Mouse (Mus musculus) right cerebral cortex, postnatal 4 days (tissue): ENCODE measurements around the gene Hs3st6.
"Not testable (repeated sequence)": the region's sequence is repeated elsewhere in the genome, so short reads cannot be mapped to it uniquely, and the experiment has no call there.

Experiments used
- DNase-seq: peaks from one replicate; pipeline ENCODE4 v3.0.0-alpha.2; 2022

The Hs3st6 gene

DNA sequence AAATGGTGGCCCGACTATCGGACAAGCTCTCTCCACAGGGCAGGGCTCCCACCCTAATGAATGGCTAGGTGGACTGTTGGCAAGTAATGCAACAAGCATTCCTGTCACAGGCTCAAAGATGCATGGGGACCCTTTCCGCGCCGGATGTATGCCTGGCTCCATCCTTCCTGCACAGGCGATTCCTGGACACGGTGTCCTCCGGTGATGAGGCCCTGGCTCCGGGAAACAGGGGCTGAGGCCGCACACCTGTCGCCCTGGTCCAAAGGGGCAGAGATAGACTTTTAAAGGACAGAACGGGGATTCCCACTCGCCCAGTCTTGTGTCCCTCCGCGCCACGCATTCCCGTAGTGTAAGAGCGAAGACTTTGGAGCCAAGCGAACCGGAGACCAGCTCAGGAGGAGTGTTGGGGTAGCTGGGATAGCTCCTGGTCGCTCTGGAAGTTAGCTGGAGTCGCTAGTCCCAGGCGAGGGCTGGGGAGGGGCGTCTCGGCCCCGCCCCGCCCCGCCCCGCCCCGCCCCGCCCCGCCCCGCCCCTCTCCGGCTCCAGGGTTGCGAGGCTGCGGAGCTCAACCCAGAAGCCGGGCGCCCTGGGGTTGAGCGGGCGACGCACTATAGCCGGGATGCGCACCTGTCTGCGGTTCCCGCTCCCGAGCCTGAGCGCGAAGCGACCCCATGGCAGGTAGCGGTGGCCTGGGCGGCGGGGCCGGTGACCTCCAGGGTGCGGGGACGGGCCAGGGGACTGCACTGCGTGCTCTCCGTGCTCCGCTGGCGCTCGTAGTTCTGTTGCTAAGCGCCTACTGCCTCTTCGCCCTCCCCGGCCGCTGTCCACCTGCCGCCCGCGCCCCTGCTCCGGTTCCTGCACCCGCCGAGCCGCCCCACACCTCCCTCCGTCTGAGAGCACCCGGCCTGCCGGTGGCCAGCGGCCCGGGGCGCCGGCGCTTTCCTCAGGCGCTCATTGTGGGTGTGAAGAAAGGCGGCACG, at the start of gene Hs3st6:
TSS of gene Hs3st6 (plus strand) at position 574 of the 980 bp plus-strand sequence.
- DNase-seq, result no peak

DNA sequence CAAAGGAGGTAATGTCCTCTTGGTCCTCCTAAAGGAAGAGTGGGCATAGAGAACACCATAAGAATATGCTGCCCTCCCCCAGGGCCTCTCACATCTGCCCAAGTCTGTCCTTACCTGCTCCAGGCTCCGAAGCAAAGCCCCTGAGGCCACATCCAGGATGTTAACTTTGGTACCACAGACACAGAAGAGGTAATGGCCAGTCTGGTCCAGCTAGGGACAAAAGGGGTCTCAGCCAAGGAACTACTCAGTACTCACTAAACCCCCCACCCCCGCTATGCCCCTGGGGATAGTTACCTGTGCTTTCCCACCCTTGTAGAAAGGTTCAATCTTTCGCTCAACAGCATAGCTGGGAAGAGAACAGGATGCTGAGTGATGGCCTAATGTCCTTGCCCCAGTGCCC, 47.0 kb upstream of the Hs3st6 start:
- DNase-seq, result no peak

DNA sequence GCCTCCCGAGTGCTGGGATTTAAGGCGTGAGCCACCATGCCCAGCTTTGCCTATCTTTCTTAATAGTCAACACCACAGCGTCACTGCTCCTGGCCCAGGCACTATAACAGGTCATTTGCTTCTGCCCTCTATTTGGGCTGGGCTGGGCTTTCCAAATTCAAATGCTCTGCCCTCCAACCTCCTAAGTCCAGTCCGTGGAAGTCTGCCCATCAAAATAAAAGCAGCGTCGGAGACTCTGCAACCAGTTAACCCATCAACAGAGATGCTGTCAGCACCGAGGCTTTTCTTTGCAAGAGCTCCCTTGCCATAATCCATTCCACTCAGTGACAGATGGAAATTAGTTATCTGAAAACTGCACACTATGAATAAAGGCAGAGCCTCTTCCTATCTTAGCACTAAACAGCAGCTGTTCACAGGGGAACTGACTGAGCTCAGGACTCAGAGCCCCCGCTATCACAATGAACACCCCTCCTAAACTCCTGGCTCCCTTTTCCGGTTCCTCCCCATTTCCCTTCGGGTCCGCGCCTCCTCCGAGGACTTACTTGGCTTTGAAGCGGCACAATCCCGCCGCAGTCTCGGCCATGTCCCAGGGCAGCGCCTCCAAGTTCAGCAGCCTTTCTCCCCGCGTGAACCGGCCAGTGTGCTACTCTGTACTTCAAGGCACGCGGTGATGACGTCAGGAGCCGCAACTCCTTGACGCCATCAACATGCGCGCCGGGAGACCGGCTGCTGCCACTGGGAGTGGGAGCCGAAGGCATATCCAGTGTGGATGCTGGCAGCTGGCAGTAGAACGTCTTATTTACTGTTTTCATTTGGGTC, 45.6 kb upstream of the Hs3st6 start, which contains the start of gene Tbl3:
TSS of gene Tbl3 (minus strand) at position 679 of the 819 bp plus-strand sequence.
- DNase-seq, result peak; percentile 94

DNA sequence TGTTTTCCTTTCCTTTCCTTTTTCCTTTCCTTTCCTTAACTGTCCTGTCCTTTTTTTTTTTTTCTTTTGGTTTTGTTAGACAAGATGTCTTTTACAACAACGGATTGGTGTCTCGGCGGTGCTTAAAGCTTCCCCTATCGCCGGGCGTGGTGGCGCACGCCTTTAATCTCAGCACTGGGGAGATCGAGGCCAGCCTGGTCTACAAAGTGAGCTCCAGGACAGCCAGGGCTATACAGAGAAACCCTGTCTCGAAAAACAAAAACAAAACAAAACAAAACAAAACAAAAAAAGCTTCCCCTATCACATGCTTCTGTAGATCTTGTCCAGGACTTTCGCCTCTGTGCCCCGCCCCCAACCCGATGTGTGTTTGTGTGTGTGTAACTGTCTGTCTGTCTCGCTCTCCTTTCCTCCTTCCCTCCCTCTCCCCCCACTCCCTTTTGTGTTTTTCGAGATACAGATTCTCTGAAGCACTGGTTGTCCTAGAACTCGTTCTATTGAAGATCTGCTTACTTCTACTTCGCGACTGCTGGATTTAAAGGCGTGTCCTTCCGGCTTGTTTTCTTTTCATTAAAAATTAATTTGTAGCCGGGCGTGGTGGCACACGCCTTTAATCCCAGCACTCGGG, 44.9 kb upstream of the Hs3st6 start:
- no peak for DNase-seq

DNA sequence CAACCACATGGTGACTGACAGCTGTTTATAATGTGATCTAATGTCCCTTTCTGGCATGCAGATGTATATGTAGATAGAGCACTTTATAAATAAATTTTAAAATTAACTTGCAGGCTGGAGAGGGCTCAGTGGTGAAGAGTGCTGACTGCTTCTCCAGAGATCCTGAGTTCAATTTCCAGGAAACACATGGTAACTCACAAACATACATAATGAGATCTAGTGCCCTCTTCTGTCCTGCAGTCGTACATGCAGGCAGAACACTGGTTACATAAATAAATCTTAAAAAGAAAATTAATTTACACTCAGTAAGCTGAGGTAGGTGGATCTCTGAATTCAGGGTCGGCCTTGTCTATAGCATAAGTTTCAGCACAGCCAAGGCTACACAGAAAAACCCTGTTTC, 44.1 kb upstream of the Hs3st6 start:
- DNase-seq, result no peak

DNA sequence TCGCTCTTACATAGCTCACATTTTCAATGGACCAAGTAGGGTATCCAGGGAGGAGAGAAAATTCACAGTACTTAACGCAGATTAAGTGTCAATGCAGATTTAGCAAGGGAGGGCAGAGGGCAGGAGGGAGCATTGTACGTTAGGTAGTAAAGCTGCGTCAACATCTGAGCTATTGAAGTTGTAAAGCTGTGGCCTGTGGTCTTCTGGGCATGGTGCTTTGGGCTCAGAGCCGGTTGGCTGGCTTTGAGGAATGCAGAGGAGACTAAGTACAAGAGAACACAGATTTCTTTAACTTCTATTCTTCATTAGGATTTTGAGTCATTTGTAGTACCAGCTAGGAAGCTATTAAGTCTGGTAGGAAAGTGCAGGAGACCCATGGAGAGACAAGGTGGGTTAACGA, 37.2 kb upstream of the Hs3st6 start:
- DNase-seq, result no peak

DNA sequence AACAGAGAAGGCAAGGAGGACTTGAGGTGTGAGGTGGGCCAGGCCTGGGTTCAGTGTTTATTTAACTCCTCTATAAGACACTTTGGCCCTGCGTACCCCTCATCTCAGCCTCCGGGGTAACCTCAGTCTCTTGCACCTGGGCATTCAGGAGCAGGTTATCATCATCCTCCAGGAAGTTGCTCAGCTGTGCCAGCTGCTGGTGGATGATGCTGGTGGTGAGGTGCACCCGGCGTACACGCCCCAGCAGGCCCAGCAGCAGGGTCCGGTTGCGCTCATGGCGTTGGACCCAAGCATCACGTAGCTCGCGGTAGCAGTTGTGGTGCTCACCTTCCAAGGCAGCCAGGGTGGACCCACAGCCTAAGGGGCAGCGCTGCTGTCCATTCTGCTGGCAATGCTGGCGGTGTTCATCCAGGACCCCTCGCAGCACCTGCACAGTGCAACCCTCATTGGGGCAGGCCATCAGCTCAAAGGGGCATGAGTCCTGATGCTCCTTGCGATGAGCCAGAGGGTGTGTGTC, 36.6 kb upstream of the Hs3st6 start:
- no peak for DNase-seq

DNA sequence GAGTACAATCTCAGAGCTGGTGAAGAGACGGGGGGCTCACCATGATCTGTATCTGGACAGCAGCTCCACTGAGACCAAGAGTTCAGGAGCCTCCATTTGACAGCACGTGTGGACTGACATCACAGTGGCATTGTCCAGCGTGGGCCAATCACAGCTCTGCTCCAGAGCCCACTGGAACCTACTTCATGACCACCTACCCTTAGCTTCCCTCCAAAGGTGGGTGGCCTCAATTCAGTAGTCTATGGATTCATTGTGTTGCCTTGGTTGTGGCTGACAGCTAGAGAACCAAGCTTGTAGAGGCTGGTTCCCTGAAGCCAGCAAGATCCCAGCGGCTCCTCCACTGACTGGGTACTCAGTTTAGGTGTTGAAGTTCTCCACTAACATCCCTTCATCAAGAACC, 34.8 kb upstream of the Hs3st6 start, which contains the start of the genes Rnf151 and Rps2:
TSS of gene Rnf151 (minus strand) at position 121 of the 400 bp plus-strand sequence.
TSS of gene Rps2 (plus strand) at position 174 of the 400 bp plus-strand sequence.
- no peak for DNase-seq

DNA sequence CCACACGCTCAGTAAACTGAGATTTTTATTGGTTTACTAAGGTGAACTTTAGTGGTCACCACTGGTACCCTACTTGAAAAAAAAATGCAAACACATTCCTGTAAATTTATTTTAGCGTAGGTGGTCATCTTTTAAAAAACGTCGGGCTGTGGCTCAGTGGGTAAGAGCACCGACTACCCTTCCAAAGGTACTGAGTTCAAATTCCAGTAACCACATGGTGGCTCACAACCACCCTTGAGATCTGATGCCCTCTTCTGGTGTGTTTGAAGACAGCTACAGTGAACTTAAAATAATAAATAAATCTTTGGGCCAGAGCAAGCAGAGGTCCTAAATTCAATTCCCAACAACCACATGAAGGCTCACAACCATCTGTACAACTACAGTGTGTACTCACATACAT, 33.9 kb upstream of the Hs3st6 start:
- DNase-seq, result not testable (repeated sequence)

DNA sequence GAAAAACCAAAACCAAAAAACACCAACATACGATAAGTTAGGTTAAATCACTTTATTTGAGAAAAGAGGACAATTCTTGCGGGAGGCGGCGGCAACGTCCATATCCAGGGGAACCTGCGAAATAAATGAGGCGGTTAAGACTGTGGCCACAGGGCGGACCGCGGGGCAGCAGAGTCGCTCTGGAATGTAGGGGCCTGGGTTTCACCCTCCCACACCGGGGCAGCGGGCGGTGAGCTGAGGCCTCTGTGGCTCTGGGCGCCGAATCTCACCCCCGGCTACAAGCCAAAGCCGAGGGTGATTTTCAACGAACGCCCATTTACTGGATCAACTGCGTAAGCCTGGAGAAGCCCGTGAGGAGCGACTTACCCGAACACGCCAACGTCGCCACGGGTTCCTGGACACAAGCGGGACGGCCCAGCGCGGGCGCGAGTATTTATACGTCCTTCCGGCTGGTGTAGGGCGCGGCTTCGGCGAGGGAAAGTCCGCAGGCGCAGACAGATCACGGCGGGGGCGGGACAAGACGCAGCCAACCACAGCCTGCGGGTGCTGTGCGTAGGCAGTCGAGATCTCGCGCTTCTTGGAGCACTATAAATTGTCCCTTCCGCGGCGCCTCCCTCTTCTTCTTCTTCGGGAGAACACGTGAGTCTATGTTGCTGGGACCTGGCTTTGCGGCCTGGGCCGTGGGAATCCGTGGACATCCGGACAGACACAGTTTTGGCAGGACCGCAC, 33.1 kb upstream of the Hs3st6 start:
- DNase-seq, result peak; percentile 97

DNA sequence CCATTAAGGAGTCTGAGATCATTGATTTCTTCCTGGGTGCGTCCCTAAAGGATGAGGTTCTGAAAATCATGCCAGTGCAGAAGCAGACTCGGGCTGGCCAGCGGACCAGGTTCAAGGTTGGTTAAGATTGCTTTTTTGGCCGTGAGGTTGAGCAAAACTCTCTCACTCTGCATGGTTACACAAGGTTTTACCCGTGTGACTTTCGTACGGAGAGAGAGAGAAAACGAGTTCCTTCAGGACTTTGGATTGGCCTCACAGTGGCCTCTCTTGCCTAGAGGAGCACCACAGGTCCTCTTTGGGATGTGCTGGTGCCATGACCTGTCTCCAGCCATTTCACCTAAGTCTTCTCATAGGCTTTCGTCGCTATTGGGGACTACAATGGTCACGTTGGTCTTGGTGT, 32.2 kb upstream of the Hs3st6 start:
- DNase-seq, result not testable (repeated sequence)

DNA sequence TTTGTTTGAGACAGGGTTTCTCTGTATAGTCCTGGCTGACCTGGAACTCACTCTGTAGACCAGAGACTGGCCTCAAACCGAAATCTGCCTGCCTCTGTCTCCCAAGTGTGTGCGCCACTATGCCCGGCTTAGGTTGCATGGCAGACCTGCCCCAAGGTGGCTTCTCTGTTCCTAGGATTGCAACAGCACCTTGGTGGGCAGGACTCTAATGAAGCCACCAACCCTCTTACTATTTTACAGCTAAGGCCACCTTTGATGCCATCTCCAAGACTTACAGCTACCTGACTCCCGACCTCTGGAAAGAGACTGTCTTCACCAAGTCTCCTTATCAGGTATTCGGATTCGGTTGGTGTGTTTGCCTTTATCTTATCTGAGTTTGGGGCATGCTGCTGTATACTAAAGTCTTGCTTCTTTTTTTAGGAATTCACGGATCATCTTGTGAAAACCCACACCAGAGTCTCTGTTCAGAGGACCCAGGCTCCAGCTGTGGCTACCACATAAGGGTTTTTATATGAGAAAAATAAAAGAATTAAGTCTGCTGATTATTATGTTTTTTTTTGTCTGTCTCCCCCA, 31.3 kb upstream of the Hs3st6 start:
- not testable (repeated sequence) for DNase-seq

DNA sequence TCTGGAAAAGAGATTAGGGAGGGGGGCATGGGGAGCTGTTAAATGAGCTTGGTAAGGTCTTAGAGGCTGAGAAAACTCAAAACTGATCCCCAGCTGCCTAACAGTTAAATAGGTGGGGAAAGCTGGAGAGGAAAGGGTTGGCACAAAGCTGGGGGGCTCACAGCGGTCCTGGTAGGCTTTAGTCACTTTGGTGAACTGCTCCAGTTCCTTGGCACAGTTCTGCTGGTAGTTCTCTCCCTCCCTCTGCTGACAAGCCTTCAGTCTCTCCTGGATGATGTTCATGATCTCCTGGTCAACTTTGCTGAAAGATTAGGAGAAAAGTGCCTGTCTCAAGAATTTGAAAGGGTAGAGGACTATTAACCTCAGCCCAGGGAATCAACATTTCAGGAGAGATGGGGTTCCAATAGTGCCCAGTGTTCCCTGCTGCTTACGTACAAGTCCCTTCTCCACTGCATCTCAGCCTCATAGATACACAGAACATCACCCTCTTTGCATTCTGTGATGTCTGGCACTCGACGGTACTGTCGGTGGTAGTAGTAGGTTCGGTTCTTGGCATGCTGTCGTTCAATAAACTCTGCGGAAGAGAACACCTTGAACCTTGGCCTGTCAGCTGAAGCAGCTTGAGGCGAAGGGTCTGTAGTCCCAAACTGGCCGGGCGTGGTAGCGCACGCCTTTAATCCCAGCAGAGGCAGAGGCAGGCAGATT, 30.4 kb upstream of the Hs3st6 start:
- DNase-seq, result no peak

DNA sequence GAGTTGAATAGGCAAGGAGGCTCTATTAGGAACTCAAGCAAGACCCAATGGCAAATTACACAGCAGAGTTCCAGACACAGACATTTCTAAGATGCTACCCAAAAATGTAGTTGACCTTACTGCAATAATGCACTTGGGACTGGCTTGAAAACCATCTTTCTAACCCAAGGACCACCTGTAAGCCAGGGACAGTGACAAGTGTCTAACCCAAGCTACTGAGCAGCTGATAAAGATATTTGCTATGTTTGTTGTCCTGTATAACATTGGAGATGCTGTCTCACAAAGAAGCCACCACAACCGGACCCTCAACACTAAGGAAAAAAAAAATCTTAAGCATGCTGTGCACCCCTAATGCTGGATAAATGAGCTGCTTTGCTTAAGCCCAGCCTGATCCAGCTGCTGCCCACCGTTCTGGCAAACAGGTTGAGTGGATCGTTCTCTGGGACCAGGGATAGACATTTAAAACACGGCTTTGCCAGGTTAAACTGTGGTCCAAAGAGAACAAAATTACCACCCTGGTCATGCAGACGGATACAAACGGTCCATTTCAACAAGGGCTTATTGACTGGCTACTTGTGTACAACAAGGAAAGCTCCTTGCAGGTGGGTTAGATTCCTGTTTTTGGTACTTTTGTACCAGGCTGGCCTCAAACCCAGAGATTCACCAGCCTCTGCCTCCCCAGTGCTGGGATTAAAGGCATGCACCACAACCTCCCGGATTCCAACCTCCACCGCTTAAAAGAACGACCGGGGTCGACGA, 29.5 kb upstream of the Hs3st6 start:
- DNase-seq, result no peak

DNA sequence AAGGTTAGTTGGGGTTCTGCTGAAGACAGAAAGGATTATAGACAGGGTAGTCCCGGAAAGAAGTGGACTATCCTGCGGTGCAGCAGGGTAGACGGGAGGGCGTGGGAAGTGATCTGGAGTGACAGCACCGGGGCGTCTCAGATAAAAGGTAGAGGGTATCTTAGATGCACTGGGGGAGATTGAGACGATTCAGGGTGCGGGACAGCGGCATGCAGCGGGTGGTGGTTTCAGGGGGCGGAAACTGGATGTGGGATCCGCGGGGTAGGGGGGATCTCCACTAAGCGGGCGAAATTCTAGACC, 29.0 kb upstream of the Hs3st6 start:
- peak; percentile 26 for DNase-seq

DNA sequence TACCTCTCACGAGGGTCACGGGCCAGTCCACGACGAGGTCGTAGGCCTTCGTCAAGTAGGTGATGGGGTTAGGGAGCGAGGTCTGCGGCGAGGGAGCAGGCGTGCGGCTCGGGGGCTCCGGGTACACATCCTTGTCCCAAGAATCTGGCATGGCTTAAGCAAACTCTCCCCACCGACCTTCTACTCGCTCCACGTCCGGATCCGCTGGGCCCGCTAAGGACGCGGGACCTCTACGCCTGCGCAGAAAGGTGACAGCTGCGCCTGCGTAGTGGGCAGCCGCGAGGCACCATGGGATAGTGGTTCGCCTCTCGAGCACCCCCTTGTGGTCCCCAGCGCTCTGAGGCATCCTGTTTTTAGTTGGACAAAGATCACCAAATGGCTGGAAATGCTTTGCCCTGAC, 28.6 kb upstream of the Hs3st6 start, which contains the start of gene Ndufb10:
TSS of gene Ndufb10 (minus strand) at position 295 of the 400 bp plus-strand sequence.
- peak; percentile 99 for DNase-seq

DNA sequence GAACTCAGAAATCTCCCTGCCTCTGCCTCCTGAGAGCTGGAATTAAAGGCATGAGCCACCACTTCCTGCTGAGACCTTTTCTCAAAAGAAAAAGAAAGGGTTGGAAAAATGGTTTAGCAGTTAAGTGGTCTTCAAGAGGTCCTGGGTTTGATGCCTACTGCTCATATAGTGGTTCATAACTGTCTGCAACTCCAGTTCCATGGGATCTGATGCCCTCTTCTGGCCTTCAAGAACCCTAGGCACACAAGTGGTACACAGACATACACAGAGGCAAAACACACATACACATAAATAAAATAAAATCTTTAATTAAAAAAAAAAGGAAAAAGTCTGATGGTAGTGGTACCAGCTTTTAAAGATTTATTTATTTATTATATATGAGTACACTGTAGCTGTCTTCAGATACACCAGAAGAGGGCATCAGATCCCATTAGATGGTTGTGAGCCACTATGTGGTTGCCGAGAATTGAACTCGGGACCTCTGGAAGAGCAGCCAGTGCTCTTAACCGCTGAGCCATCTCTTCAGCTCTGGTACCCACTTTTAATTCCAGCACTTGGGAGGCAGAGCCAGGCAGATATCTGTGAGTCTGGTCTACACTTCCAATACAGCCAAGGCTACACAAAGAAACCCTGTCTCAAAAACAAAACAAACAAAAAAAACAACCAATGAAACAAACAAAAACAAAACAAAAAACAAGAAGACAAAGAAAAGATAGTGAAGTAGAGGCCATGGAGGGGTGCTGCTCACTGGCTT, 27.0 kb upstream of the Hs3st6 start:
- no peak for DNase-seq

DNA sequence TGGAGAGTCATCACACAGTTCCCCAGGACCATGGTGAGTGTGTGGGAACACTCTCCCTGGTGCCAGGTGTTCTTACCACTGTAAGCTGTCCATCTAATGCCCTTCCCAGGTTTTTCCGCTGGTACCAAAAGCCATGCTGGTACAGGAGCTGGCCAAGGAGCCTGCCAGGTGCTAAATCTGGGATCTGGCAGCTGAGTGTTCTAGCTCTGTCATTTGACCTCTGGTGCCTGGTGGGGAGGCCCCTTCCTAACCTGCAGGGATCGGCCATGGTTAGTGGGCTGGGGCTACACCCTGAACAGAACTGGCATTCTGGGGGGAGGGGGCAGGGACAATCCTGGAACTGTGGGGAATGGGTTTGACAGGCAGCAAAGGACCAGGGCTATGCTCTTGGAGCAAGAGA, 25.2 kb upstream of the Hs3st6 start, which contains the start of gene Rpl3l:
TSS of gene Rpl3l (plus strand) at position 203 of the 400 bp plus-strand sequence.
- no peak for DNase-seq

DNA sequence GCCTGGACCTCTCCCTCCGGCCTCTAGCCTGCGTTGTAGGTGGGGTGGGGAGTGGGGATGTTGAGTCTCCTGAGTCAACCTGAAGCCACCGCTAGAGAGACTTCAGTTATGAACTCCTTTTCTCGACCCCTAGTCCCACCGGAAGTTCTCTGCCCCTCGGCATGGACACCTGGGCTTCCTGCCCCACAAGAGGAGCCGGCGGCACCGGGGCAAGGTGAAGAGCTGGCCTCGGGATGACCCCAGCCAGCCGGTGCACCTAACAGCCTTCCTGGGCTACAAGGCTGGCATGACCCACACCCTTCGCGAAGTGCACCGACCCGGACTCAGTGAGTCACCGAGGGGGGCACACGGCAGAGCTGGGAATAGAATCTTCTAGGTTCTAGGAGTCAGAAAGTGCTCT, 24.6 kb upstream of the Hs3st6 start:
- no peak for DNase-seq
